Mouse (Mus musculus) frontal cortex, adult 2 months (tissue): Measurements from ENCODE around the gene Fkbp15. TPM values are rescaled to one million over a fixed set of nuclear protein-coding genes. Genes with fewer than 3 reads are reported as not detected.

ENCODE experiments used
- polyA plus RNA-seq: library from polyadenylated mRNA; depleted of rRNA; stranded (reverse); fragments of >200 nt; gene quantifications from 2 replicates; pipeline ENCODE4 v1.2.3, GENCODE M21; 2012; rRNA removed

Gene Fkbp15
- polyA plus RNA-seq, 1 experiment: 27.2 TPM

Other genes with a start within 250 kb of the Fkbp15 start
- gene Mup21, start 209.7 kb downstream of the Fkbp15 start, polyA plus RNA-seq: not detected in 2 replicates
- gene Zfp37, start 129.5 kb downstream of the Fkbp15 start, polyA plus RNA-seq: 11.6 and 11.9 TPM in 2 replicates
- 10.3 and 11.6 TPM in 2 replicates for gene Slc31a2, start 98.0 kb downstream of the Fkbp15 start, polyA plus RNA-seq
- 19.9 and 20.0 TPM in 2 replicates for gene Slc31a1, start 179 bp upstream of the Fkbp15 start, polyA plus RNA-seq
- gene Cdc26, start 48.1 kb upstream of the Fkbp15 start, polyA plus RNA-seq: 54.6 and 57.6 TPM in 2 replicates
- gene Prpf4, start 48.2 kb upstream of the Fkbp15 start, polyA plus RNA-seq: 15.6 and 17.4 TPM in 2 replicates
- gene Rnf183, start 74.7 kb upstream of the Fkbp15 start, polyA plus RNA-seq: 0.20 and 0.23 TPM in 2 replicates
- 7.1 and 8.4 TPM in 2 replicates for gene Wdr31, start 110.3 kb upstream of the Fkbp15 start, polyA plus RNA-seq
- 0.60 and 0.78 TPM in 2 replicates for gene Bspry, start 119.5 kb upstream of the Fkbp15 start, polyA plus RNA-seq
- gene Hdhd3, start 142.9 kb upstream of the Fkbp15 start, polyA plus RNA-seq: 6.8 and 8.0 TPM in 2 replicates
- 37.2 and 43.1 TPM in 2 replicates for gene Alad, start 159.4 kb upstream of the Fkbp15 start, polyA plus RNA-seq
- gene Pole3, start 164.5 kb upstream of the Fkbp15 start, polyA plus RNA-seq: 30.6 and 31.3 TPM in 2 replicates
- gene 4933430I17Rik, start 164.8 kb upstream of the Fkbp15 start, polyA plus RNA-seq: 0.44 TPM in 2 replicates
- gene Rgs3, start 199.3 kb upstream of the Fkbp15 start, polyA plus RNA-seq: 46.3 and 48.4 TPM in 2 replicates